Mouse (Mus musculus) right cerebral cortex, postnatal 10 days (tissue): ENCODE measurements at regions not wholly inside any gene's neighbourhood (a gene's known extent, or its start where the extent isn't known, plus 50 kb on each side); places are given as distances from the start of the nearest gene placed in this dataset.

Experiments
- DNase-seq, 2 experiments: peaks; one replicate each; pipeline ENCODE4 v3.0.0; 2021; ENCODE audit warnings: low spot score in 2 of 2

DNA sequence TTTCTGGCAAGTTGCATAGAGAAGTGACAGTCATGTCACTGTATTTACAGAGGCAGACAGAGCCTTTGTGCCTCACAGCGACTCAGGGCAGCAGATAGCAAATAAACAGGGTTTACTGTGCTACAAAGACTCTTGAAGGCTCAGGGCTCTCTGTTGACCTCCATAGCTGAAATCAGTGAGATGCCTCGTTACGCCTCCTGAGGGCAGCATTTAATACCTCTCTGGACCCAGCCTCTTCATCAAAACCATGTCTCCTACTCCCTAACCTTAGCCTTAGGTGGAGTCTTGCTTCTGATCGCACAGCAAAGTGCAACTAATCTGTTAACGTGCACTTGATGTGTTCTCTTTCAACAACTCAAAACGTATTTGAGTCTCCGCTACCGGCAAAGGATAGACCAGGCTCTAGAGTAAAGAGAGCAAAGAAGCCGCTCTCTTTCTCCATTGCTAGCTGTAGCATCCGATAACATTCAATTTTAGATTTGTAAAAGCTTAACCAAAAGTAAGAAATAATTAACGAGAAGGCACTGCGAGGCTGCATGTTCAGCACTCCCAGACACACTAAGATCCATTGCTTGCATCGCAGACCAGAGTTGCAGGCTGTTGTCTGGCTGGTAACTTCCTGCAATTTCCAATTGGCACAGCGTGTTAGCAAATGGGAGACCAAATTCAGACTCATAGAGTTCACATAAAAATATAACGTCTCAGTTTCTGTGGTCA, 101.1 kb upstream of the Man2a1 start:
- peak in 1 of 2 experiments; percentile 14 for DNase-seq

DNA sequence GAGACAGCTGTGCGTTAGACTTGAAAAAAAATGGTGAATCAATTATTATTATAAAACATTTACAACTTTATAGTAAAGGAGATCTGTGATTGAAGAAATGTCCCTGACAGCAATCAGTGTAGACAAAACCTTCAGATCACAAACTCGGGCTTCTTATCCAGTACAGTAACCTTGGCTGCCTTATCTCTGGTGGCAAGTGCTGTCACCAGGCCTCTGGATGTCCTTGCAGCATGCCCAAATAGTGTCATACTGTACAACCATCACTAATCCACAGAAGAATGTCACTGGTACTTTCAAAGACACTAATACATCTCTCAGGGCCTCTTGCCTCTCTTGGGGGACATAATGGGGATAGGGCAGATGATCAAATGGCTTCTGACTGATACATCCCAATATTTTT, 98.2 kb upstream of the Man2a1 start:
- DNase-seq = no peak

DNA sequence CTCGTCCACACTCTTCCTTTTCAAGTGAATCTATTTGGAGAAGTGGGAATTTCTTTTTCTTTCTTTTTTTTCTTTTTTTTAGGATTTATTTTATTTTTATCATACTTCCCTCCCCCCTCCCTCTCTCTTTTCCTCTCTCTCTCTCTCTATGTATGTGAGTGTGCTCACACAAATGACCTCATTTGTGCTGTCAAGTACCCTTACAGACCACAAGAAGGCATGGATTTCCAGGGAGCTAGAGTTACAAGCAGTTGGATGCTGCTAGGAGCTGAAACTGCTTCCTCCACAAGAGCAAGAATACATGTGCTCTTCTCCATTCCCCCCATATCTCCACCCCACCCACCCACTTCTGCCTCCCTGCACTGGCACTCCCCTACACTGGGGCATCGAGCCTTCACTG, 94.6 kb upstream of the Man2a1 start:
- no peak for DNase-seq

DNA sequence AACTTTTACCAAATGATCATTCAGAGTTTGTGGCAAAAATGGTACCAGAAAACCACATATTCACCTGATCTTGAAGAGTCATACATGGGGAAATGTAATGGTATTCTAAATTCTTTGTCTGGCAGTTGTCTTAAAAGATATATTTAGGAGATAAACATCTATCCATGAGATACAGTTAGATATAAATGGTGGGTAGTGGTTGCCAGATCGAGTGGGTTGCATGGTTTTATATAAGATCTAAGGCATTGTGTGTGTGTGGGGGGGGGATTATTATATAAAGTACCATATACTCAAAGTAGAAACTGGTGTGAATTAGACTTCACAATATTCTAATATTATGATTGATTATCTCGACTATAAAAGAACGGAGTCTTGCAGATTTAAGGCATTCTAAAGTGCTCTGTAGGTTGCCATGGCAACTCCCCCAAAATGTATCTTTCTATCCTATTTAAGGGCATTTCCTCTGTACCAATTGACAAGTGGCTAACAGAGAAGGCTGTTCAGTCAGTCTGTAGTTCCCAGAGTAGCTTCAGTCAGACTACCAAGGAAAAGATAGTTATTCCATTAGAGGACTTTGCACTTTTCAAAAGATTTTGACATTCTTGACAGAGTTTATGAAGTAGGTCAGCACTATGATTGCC, 89.3 kb upstream of the Man2a1 start:
- peak; percentile 36 to 72 for DNase-seq

DNA sequence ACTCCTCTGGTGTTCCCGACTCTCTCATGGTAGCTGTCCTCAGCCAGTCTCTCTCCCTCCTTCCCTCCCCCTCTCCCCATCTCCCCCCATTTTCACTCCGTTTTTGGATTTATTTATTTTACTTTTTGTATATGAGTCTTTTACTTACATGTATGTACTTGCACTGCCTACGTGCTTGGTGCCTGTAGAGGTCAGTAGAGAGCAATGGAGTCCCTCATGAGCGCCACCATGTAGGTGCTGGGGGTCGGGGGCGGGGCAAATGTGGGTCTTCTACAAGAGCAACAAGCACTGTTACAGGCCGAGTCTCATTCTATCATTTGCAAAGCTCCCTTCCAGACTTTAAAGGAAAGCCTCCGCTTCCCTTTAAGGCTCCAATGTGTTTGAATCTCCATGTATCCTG, 78.3 kb upstream of the Man2a1 start:
- DNase-seq = no peak

DNA sequence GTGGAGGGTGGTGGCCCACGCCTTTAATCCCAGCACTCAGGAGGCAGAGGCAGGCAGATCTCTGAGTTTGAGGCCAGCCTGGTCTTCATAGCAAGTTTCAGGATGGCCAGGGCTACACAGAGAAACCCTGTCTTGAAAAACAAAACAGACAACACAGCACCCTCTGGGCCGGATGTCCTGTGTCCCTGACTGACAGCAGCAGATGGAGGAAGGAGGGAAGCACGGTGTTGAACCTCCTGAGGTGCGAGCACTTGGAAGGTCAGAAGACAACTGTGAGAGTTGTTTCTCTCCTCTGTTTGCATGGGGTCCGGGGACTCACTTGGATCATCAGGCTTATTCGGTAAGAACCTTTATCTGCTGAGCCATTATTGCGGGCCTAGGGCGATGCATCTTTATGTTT, 76.6 kb upstream of the Man2a1 start:
- DNase-seq = no peak

DNA sequence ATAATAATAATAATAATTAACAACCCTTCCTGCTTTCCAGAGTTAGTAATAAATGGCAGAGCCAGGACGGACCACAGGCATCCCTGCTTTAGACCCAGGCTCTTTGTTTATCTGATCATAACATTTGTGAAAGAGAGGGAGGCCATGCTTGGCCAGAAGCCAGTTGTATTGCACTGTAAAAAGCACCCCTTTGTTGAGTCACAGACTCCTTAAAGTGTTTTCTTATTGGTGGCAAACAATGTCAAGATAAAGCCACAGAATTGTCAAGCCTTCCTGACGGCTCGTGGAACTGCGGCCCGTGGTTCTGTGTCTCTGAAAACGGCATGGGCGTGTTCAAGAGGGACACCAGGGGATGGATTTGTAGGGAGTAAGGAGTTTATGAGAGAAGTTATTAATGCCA, 72.7 kb upstream of the Man2a1 start:
- DNase-seq = no peak

DNA sequence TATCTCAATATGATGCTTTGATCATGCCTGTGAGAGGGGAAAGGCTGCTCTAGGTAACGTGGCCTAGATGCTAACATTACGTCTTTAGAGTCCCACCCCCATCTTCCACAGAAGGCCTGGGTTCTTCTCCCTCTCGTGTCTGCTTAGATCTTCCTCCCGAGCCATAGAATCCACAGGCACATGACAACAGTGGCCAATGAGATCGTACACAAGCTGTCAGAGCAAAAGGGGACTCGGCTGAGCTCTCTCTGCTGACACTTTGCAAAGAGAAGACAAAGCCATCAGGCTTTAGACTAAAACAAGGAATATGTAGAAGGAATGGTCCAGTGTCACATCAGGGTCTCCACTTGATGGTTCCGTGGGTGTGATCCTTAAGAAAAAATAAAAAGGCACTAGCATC, 72.1 kb upstream of the Man2a1 start:
- DNase-seq = no peak

DNA sequence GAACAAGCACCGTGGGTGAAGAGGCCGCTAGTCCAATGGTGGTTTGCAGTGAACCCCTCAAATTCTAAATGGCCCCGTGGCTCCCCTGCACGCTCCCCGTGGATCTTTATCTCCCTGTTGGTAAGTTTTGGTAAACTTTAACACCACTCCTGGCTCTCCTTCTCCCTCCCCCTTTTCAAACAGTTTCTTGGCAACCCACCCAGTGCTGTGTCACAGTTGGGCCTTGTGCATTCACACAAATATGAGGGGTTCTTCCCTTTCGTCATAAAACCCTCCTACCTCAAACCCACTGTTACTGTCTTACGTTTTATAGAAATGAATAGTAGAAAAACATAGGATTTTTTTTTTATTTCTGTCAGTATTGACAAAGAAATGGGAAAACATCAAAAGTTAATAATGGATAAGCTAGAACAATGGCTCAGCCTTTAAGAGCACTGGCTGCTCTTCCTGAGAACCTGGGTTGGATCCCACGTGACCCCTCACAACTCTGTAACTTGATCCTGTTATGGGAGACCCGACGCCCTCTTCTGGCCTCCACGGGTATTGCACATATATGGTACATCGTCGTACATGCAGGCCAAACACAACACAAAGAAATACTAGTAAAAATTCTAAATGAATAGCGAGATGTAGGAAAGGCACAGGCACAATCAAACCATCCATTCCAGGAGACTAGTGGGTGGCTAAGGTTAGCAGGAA, 71.1 kb upstream of the Man2a1 start:
- DNase-seq = peak in 1 of 2 experiments; percentile 13

DNA sequence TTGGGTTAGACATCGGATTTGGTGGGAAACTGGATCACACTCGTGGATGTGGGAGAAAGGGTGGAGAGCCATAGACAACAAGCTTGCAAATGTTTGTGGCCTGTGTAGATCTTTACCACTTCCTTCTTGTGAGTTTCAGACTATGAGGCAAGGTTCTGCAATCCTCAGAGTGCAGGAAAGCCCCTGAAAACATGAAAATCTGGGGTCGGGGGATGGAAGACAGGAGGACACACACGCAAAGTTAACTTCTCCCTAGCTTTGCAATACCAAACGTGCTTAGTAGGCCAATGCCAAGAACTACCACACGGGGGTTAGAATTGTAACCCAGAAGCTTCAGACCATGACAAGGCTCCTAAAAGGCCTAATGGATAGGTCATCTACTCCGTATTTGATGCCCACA, 69.4 kb upstream of the Man2a1 start:
- DNase-seq = no peak

DNA sequence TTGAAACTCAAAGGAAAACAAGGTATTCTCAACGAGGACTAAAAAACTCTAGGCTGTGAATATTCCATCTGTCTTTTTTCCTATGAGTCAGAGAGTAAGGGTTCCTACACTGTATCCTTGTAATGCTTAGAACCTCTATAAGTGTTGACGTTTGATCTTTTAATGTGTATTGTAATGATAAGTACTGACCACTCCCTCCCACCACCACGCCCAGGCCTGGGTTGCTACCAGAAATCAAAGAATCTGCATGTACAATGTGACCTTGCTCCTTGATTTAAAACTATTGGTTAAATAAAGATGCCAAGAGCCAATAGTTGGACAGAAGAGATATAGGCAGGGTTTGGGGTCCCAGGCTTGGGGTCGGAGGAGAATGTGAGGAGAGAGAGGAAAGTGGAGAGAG, 66.2 kb upstream of the Man2a1 start:
- DNase-seq = no peak

DNA sequence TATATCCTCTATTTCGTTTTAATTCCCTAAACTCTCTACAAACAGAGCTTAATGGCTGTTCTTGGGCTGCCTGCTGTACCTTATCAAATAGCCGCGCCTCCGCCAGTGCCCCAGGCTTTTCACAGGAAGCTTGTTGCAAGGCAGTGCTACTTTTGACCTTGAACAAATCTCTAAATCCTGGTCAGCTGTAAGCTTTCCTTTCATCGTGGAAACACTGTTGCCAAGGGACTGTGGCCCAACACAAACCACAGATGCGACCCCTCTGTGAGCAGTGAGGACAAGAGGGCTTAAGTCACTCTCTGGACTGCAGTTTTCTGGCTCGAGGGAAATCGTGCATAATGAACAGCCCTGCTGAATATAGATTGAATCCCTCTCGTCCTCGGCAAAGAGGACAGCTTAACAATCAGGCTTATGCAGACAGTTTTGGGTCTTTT, 62.0 kb upstream of the Man2a1 start:
- peak in 1 of 2 experiments; percentile 24 for DNase-seq

DNA sequence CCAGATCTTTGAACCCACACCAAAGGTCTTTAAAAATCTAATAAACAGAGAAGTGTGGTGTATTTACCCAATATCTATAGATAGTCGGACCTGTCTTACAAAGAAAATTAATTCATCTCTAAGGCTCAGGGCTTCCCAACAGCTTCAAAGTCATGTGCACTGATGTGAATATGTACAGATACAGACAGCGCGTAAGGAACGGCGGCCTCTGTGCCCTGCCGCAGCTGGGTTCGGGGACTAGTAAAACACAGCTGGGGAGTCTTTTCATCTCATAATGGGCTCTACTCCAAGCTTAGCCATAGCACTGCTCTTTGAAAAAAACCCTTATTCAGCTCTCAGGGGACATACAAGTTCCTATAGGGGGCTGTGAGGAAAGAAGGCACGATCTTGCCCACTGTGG, 60.1 kb upstream of the Man2a1 start:
- DNase-seq = no peak

DNA sequence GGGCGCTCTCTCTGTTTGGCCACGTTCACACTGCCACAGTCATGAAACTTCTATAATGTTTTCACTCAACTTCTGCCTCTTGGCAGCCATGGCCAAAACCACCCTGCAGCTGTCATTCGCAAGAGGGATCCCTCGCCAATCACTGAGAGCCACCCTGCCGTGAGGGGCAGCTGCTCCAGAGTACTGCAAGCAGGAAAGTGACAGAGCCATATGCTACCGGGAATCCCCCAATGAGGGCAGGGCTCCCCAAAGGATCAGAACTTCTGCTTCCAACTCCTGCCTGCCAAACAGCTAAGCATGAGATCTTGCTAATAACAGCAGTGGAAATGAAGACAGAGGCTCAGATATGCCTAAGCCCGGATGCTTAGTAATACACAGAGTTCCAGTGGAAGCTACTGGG, 52.0 kb upstream of the Man2a1 start:
- peak; percentile 46 to 48 for DNase-seq

DNA sequence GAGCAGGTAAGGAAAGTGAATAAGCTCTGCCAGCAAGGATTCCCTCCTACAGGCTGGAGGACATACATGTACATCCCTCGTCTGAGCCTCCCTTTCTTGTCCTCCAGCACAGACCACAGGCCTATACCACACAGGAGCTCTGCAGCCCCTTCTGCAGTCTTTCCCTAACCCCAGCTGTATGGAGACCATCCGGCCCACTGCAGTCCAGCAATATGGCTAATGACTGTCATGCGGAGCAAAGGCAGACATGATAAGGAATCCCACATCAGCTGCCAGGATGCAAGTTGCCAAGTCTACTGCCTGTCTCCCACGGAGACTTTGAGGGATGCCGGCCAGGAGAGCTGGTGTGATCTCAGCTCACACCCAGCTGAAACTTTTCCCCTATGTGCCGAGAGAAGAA, 50.5 kb upstream of the Man2a1 start:
- DNase-seq = no peak
